Mouse (Mus musculus): ENCODE measurements at regions not wholly inside any gene's neighbourhood (a gene's known extent, or its start where the extent isn't known, plus 50 kb on each side); places are given as distances from the start of the nearest gene placed in this dataset.
"Not testable (repeated sequence)": the region's sequence is repeated elsewhere in the genome, so short reads cannot be mapped to it uniquely, and the experiment has no call there.

DNA sequence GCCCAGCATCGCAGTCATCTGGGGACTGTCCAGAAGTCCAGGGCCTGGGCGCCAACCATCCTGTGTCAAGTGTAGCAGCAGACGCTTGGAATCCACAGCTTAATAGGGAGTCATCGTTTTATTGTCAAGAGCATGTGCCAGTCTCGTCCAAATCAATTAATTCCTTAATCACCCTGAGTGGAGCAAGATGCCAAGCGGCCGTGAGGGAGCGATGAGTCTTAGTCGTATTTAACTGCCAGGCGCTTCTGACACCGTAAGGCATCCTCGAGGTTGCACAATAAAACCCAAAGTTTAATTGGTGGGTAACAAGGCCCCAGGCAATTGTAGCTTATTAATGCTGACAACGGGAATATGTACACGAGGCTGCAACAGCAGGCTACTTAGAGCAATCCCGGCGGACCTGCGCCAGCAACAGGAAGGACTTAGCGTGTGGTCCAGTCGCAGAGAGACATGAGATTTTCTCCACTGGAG lies 277.6 kb upstream of the Kdm8 start:
- no peak for DNase-seq

DNA sequence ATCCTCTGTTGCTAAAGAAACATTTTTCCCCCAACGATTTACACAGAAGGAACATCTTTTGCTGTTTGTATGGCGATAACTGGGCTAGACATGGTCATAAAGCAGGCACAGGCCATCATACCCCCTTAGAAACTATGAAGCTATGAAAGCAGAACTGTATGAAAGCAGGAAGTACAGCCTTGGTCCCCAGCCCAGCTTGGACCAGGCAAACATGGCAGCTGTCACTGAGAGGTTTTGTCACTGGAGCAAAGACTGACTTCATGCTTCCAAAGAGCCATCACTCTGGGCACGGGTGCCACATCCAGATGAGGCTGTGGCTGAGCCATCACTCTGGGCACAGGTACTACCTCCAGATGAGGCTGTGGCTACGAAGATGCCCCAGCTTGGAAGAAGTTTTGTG lies 276.8 kb upstream of the Kdm8 start:
- no peak for DNase-seq

DNA sequence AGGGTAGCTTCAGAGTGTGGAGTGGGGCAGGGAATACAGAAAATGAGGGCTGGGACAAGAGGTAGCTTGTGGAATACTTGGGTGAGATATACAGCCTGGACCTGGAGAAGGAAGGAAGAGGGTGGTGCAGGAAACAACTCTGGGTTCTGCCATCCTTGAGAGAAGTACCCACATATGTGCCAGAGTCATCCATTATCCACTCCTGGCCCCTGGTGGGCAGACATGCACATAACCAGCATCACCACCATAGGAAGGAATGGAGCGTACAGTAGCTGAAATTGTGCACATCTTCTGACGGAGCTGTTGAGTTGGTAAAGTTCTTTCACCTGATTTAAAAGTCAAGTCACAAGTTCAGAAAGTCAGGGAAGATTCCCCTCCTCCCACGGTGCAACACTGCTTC lies 262.9 kb upstream of the Kdm8 start:
- DNase-seq = no peak

DNA sequence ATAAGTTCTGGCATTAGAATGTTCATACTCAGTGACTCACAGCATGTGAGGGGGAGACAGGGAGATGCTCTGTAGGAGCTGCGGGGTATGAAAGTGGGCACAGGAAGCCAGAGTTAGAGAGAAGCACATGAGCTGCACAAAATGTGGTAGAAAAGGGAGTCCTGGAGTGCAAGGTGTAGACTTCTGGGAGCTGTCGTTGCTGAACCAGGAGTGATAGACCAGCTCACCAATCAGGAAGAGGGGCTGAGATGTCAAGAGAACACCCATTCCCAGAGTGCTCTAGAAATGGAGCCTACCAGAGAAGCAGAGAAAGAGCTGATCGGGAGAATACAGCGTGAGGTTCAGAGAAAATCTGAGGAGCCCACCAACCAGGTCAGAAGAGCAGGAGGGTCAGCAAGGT lies 262.2 kb upstream of the Kdm8 start:
- no peak for DNase-seq

DNA sequence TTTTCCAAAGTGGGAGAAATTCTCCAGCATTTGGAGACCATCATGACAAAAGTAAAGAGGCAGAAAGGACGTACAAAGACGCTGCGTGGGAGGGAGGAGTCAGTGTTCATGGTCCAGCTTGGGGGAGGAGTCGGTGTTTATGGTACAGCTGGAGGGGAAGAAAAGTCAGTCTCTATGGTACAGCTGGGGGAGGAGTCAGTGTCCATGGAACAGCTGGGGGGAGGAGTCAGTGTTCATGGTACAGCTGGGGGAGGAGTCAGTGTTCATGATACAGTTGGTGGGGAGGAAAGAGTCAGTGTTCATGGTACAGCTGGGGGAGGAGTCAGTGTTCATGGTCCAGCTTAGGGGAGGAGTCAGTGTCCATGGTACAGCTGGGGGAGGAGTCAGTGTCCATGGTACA lies 261.5 kb upstream of the Kdm8 start:
- not testable (repeated sequence) for DNase-seq

DNA sequence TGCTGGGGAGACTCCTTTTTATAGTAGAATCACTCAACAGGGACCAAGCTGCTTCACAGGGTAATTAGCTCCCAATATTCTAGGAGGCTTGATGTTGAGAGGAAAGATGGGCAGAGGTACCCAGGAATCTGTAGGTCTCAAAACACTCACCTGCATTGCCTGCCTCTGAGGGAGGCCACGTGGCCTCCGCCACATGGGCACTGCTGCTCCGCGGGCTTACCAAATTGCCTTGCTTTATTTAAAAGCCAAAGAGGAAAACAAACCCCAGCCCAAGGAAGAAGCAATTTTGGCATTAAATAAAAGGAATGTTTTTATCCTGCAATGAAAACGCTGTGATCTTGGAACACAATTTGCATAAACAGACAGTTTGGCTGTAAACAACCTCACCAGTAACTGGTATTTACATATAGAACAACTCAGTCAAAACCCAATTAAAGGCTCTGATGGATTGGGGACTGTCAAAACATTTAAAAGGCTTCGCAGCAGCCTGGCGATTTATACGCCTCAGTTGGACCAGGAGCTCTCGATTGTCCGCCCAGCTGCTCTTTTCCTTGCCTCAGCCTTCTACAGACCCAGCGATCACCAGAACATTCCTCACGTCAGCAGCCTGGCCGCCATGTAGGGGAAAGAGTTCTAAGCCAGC lies 259.3 kb upstream of the Kdm8 start:
- DNase-seq = no peak

DNA sequence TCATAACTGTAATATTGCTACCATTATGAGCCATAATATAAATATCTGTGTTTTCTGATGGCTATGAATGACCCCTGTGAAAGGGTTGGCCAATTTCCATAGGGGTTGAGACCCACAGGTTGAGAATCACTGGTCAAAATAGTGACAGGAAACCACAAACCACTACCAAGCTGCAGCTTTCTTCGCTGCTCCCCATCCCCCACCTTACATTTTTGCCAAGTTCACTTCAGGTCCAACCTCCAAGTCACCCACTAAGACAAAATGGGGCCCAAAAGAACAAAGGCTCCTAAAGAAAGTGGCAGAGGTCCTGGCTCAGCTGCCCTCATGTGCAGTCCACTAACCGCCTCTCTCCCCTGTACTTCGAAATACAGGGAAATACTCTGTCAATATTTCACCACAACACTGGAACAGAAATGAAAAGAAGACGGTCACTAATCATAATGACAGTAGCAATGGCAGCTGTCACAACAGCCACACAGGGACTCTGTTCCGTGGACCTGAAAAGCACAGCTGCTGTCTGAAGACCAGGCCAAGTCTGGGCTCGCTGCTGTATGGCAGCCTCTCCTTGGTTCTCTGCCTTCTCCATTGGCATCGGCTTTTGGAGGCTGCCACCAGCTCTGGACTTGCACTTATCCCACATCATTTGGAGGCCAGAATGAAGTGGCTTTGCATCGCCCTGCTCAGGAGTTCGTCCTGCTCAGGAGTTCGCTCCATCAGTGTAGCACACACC lies 257.3 kb upstream of the Kdm8 start:
- DNase-seq = no peak

DNA sequence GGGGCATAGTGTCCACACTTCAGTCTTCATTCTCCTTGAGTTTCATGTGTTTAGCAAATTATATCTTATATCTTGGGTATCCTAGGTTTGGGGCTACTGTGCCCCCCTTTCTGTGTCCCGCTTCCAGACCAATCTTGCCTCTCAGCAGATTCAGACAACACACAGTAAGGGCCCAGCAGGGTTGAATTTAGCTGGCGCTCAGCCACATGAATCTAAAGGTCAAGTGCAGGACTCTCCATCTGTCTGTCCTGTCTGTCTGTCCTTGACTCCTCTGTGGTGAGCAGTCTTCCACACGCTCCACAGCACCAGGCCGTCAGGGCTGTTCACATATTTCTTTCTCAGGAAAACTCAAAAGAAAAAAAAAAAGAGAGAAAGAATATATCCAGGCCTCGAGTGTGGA lies 255.5 kb upstream of the Kdm8 start:
- peak; percentile 66 for DNase-seq

DNA sequence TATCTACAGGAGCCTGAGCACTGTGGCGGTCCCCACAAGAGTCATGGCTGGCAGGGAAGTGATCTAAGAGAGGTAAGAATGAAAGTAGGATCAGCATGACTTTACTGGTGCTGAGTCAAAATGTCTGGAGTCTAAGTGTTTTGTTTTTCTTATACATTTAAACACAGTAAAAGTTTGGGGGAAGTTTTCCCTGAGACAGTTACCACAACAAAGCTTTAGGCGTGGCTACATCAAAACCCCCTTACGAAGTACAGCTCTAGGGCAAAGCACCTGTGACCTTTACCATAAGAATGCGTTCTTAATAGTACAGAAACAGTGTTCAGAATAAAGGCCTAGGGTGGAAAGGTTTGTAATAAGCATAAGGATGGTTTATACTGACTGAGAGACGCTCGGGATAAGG lies 254.4 kb upstream of the Kdm8 start:
- DNase-seq = no peak

DNA sequence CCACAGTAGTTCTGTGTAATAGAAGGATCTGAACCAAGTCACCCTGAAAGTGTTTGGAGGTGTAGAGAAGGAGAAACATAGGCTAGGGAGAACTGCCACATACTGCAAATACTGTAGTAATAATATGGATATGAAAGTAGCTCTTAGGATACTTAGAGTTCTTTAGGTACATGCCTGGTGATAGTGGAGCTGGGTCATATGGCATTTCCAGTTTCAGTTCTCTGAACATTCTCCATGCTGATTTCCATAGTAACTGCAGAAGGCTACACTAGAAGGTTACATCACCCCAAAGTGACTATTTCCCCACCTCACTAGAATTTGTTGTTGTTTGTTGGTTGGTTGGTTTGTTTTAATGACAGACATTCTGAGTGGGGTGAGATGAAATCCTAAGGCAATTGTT lies 253.2 kb upstream of the Kdm8 start:
- no peak for DNase-seq

DNA sequence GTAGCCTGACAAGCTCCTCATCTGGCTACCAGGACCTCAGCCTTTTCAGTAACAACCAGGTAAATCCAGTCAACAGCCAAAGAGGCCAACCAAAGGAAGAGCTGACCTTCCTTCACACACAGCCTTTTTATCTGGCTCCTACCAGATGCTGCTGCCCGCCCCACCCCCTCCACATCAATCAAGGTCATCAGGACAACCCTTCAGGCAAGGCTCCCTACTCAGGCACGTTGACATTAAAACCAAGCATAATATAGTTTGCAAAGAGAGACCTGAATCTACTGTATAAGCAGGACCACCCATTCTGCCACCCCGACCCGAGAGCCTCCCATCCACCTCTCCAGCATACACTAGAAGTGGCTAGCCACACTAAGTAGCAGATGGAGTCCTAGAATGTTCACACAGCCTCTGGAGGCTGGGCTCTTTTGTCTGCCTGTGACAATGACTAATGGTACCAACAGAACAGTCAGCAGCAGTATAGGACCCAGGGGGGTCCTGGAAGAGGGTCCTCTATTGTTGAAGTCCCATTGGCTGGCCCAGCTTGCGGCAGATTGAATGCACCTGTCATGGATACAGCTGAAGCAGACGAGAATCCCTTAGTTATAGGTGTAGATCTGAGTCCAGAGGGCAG lies 233.0 kb upstream of the Kdm8 start:
- no peak for DNase-seq

DNA sequence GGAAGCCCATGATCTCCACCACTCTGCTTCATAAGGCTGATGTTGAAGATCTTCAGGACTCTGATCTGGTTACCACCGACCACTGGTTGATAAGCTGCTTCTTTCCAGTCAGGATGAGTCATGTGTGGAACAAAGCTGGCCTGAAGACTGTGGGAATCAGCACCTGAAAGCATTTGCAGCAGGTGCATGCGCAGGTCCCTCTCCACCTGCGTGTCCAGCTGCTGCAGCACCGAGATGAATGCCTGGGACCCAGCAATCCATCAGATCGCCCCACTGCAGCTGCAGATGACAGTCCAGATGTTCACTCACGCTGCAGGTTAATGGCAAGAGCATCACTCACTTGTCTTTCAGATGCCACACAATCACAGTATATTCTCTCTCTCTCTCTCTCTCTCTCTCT lies 230.4 kb upstream of the Kdm8 start:
- no peak for DNase-seq

DNA sequence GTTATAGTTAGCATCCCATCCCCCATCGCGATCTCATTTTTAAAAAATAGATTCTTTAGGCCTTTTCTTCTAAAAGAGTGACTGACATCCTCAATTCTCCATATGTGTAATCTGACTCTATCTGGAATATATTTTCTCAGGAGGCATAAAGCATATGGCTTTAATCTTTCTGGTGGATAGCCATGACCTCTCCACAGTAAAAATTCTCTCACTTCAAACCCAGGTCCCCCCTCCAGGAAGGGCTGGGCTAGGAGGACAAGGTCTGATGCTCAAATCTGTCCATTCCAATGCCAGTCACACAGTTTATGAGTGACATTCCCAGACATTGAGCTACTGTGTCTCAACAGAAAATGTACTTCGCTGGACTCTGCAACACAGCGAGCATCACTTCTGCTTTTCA lies 226.8 kb upstream of the Kdm8 start:
- no peak for DNase-seq

DNA sequence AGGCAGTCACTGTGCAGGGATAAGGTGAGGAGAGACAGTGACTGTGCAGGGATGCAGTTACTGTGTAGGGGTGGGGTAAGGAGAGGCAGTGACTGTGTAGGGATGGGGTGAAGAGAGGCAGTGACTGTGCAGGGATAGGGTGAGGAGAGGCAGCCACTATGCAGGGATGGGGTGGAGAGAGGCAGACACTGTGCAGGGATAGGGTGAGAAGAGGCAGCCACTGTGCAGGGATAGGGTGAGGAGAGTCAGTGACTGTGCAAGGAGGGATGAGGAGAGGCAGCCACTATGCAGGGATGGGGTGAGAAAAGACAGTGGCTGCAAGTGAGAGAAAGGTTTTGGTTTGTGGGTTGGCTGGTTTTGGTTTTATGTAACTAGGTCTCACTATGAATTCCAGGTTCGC lies 221.8 kb upstream of the Kdm8 start:
- no peak for DNase-seq

DNA sequence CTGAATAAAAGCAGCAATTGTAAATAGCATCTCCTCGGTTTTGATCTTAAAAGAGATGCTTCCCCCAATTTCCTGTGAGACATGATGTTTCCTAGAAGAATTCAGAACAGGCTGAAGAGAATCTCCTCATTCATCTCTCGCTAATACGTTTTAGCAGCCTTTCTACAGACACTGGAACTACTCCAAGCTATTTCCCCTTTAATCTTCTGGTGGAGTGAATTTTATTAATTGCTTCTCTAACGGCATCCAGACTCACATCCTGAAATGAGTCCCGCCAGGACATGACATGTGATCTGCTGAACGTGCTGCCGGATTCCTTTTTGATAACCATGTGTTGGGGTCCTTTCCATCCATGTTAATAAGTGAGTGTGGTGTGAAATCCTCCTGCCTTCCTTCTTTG lies 209.6 kb upstream of the Kdm8 start:
- DNase-seq = no peak

DNA sequence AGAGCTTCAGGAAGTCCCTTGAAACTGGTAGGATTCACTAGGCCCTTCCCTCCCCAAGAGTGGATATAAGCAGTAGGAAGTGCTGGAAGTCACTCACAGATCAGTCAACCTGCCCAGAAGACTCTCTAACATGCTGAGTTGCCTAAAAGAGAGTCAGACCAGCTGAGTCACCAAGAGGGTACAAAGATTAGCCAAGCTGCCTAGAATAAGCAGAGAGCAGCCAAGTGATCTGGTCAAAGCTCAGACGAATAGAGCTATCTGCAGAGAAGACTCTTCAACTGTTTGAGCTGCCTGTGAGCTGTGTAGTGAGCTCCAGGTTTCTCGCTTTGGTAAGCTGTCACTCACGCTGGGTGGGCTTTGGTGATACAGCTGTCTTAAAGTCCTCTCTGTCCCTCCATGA lies 207.4 kb upstream of the Kdm8 start:
- DNase-seq = no peak

DNA sequence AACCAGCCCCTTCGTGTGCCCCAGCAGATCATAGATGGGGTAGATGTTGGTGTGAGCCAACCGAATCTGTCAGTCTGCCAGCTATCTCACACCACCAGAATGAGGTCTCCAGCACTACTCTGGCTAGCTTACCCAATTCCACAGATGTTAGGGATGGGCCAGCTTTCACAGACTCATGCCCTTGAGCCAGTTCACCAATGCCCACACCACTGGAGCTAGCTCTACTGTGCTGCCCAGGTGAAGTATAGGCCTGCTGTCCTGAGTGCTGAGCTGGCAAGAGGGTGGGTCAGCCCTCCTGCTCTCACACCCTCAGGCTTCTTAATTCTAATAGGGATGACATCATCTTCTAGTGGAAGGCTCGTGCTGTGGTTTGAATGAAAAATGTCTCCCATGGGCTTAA lies 201.5 kb upstream of the Kdm8 start:
- no peak for DNase-seq

DNA sequence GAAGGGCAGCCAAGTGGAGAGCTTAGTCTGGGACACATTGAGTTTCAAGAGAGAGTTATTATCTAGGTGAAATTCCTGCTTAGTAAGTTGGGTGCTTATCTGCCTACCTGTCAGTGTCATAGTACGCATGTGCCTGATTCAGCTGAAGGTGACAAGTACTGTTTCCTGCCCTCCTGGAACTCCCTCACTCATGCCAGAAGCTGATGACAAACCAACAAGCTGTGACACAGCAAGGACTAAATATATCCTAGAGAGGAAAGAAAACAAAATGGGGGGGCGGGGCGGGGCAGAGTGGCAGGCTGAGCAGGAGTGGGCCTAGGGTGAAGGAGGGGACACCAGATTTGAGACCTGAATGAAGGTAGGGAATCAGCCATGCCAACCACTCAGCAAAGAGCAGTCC lies 196.1 kb upstream of the Kdm8 start:
- DNase-seq = no peak

DNA sequence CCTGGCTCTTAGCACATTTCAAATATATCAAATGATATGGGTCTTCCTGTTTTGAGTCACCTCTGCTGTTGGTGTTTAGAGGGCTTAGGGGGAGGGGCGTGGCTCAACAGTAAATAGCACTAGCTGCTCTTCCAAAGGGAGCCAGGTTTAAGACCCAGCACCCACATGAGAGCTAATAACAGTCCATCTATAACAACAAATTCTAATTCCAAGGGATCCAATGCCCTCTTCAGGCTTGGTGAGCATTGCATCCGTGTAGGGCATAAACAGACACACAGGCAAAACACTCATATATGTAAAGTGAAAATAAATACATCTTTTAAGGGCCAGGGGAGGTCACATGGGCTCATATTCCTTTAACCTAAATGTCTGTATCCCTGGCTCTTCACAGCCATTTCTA lies 194.1 kb upstream of the Kdm8 start:
- no peak for DNase-seq

DNA sequence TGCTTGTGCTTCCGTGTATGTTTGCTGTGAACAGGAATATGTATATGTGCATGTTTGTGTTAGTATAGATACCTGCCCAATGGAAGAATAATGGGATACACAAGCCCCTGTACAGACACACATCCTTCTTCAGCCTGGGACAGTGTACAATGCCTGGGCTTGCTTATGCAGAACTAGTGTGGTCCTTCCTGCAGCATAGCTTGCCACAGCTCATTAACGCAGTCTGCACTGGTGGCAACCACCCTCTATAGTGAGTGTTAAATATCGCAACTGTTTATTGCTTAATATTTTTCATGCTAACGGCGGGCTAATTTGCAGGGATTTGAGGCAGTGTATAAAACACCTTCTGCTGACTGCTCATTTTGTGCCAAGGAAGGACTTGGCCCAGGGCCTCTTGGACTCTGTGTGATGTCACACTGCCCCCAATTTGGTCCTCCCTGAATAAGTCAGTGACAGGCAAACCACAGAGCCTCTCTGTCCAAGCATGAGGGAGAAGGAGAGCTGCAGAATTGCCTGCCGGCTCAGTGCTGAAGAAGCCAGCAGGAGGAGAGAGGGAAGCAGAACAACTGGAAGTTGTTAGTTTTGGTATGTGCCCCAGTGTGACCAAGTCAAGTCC lies 193.4 kb upstream of the Kdm8 start:
- DNase-seq = no peak

DNA sequence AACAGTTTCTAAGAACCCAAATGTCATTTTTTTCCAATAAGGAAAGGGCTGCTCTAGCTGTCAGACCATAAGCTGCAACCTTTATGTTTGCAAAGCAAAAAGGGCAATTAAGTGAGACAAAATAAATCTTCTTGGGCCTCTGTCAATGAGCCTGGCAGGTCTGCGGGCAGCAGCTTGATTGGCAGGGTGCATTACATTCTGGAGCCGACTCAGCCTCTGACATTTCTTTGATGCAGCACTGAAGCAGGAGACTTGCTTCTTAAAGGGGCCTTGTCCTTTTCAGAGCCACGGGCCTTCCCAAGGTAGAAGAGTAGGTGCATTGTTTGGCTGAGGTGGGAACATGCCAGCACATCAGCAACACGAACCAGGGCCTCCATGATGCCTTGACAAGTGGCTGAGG lies 190.2 kb upstream of the Kdm8 start:
- DNase-seq = no peak

DNA sequence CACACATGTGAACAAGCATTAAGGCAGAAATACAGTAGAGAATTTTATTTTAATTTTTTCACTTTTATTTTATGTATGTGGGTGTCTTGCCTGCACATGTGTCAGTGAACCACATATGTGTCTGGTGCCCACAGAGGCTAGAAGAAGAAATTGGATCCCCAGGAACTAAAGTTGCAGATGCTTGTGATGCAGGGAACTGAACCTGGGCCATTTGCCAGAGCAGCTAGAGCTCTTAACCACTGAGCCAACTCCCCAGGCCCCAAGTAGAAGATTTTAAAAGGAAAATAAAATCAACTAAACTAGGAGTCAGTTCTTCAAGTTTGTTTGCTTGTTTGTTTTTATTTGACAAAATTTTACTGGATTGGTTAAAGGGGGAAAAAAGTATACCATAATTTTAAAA lies 185.5 kb upstream of the Kdm8 start:
- DNase-seq = no peak

DNA sequence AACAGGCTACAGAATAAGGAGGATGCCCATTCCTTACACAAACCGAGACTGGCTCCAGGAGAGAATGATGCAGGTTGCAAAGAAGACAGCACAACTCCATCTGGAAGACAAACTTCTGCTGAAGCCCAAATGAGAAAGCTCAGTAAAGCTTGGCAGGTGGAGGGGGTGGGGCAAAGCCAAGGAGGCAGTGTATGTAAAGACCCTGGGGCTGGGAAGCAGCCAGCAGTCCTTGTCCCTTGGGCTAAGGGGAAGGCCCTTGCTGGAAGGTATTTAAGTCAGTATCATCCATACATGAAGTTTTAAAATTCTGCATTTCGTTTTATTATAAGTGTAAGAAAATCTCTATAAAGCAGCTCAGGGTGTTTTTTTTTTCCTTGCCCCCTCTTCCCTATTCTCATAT lies 182.3 kb upstream of the Kdm8 start:
- DNase-seq = no peak

Data from adrenal gland, postnatal 14 days (tissue).